12 mouse cellular contexts compared by ENCODE assay signal in genomic region chr10:18047380-18048146, GRCm38 (mm10). TPM values are rescaled to one million over a fixed set of nuclear protein-coding genes. Genes with fewer than 3 reads are reported as not detected.
DNase-seq lines count a peak whose midpoint lies in the region; ATAC-seq lines count a peak whose summit lies in the region.
"Had no signal": no experiment of that assay in that cellular context is flagged by ENCODE, and none has a peak within 500 bp of the region (broad histone marks: within the 10 kb centered on the region; RNA-seq: fewer than 3 reads in every experiment).

No protein-coding gene starts in this region.

- H3K27me3 ChIP-seq in intestine, embryonic 15.5 days (replicated peaks): no peaks in the 10 kb centered on the region
- H3K27me3 ChIP-seq: CH12.LX; liver, embryonic 15.5 days had no signal

- no peaks in the 10 kb centered on the region for H3K36me3 ChIP-seq in intestine, embryonic 15.5 days
- H3K36me3 ChIP-seq: liver, embryonic 15.5 days had no signal

- H3K9me3 ChIP-seq in intestine, embryonic 15.5 days: no peaks in the 10 kb centered on the region
- H3K9me3 ChIP-seq: liver, embryonic 15.5 days had no signal

- H3K4me2 ChIP-seq in intestine, embryonic 15.5 days (replicated peaks): no peak overlapping the region
- H3K4me2 ChIP-seq: liver, embryonic 15.5 days had no signal

- ATAC-seq in intestine, embryonic 15.5 days: peak; percentile 39
- ATAC-seq in erythroid progenitor cell, adult 5-6 weeks (replicated peaks; ENCODE audit: low FRiP score, poor library complexity, severe bottlenecking): no peak

- H3K4me1 ChIP-seq in intestine, embryonic 15.5 days (replicated peaks): 0 out of 2 replicates have a peak, but pooled peaks cover 2% of the 10 kb centered on the region
- H3K4me1 ChIP-seq: liver, embryonic 15.5 days had no signal

- no peak overlapping the region for H3K9ac ChIP-seq in intestine, embryonic 15.5 days
- H3K9ac ChIP-seq: liver, embryonic 15.5 days had no signal

- WGBS in intestine, embryonic 15.5 days: 48% methylated on average over 10 of the region's 10 CpGs

- H3K27ac ChIP-seq in intestine, embryonic 15.5 days: no peak overlapping the region
- H3K27ac ChIP-seq: liver, embryonic 15.5 days had no signal

- H3K4me3 ChIP-seq in intestine, embryonic 15.5 days (replicated peaks): no peak overlapping the region
- H3K4me3 ChIP-seq: liver, embryonic 15.5 days had no signal

- peak; percentile 83 for DNase-seq in kidney, adult 9 months
- DNase-seq in kidney, postnatal 14 days: no peak
- peak; percentile 21 to 36 for DNase-seq in adrenal gland, postnatal 36 days
- DNase-seq in naive thymus-derived CD4-positive, alpha-beta T cell, adult 2 months (ENCODE audit: low read depth): peak; percentile 44
- no peak for DNase-seq in spleen, postnatal 10 days (ENCODE audit: low spot score in 2 of 2)
- DNase-seq: heart, postnatal 4 days; kidney, postnatal 10 days; spleen, adult 18-20 months had no signal

RNA-seq across cellular contexts. Expression of gene Reps1, which starts 8.1 kb away (rescaled TPM):
- 10 to 100 TPM; 32.1 to 37.1 TPM for total RNA-seq in adrenal gland, postnatal 36 days (2021)
- 14.8 and 15.1 TPM in 2 replicates for polyA plus RNA-seq in intestine, embryonic 15.5 days (2015; fragmentation: Nextera tagmentation; extraction: Ambion mirVana)
- total RNA-seq in erythroid progenitor cell, adult 5-6 weeks (2015; ENCODE audit: low replicate concordance): 12.3 and 18.0 TPM in 2 replicates
- total RNA-seq in erythroid progenitor cell, adult 5-6 weeks (2017; ENCODE audit: low replicate concordance): 14.3 and 16.3 TPM in 2 replicates

RNA-seq across cellular contexts. Expression of gene Abracl, which starts 24.5 kb away (rescaled TPM):
- 10 to 100 TPM; 16.5 to 32.1 TPM for total RNA-seq in adrenal gland, postnatal 36 days (2021)
- 162 and 194 TPM in 2 replicates for polyA plus RNA-seq in intestine, embryonic 15.5 days (2015; fragmentation: Nextera tagmentation; extraction: Ambion mirVana)
- total RNA-seq in erythroid progenitor cell, adult 5-6 weeks (2015; ENCODE audit: low replicate concordance): 56.2 and 99.1 TPM in 2 replicates
- total RNA-seq in erythroid progenitor cell, adult 5-6 weeks (2017; ENCODE audit: low replicate concordance): 18.2 and 25.7 TPM in 2 replicates

Comparison
In these comparisons a context has a peak if more than half of its experiments do, and no peak if none do; other contexts are left out.
1. DNase-seq: peak in kidney, adult 9 months (single experiment), adrenal gland, postnatal 36 days (2 of 2) and naive thymus-derived CD4-positive, alpha-beta T cell, adult 2 months (single experiment); none in kidney, postnatal 14 days (single experiment) and spleen, postnatal 10 days (0 of 2).